Comparison of ENCODE assay signal across 21 mouse cellular contexts in genomic region chr12:73399426-73399825, GRCm38 (mm10).
DNase-seq lines count a peak whose midpoint lies in the region; ATAC-seq and TF ChIP-seq lines count a peak whose summit lies in the region.
"Had no signal": no experiment of that assay in that cellular context is flagged by ENCODE, and none has a peak within 500 bp of the region (broad histone marks: within the 10 kb centered on the region; RNA-seq: fewer than 3 reads in every experiment).

No protein-coding gene starts in this region.

- H3K9me3 ChIP-seq in heart, embryonic 10.5 days, result no peaks in the 10 kb centered on the region
- no peaks in the 10 kb centered on the region for H3K9me3 ChIP-seq in heart, postnatal 0 days (replicated peaks; ENCODE audit: control insufficient read depth, low read length)
- H3K9me3 ChIP-seq: embryonic facial prominence, embryonic 10.5 days; forebrain, embryonic 12.5 days; G1E had no signal

- no peak overlapping the region for H3K4me3 ChIP-seq in heart, embryonic 10.5 days
- H3K4me3 ChIP-seq in heart, postnatal 0 days (ENCODE audit: low read depth, low read length), result no peak overlapping the region
- H3K4me3 ChIP-seq: embryonic facial prominence, embryonic 10.5 days; forebrain, embryonic 12.5 days; megakaryocyte, embryonic 14.5 days had no signal

- H3K9ac ChIP-seq in heart, postnatal 0 days (replicated peaks; ENCODE audit: low read depth, low read length), result no peak overlapping the region
- H3K9ac ChIP-seq: forebrain, embryonic 12.5 days; liver, postnatal 0 days had no signal

- TF ChIP-seq CTCF in heart, postnatal 0 days (IDR thresholded peaks at IDR 0.05; ENCODE audit: low read depth), result no peak

- H3K27me3 ChIP-seq in heart, embryonic 10.5 days (ENCODE audit: insufficient read depth, poor library complexity, severe bottlenecking), result no peaks in the 10 kb centered on the region
- no peaks in the 10 kb centered on the region for H3K27me3 ChIP-seq in heart, postnatal 0 days (ENCODE audit: control insufficient read depth, insufficient read depth, low read length)
- H3K27me3 ChIP-seq: forebrain, embryonic 12.5 days had no signal

- peaks cover 42% of the 10 kb centered on the region for H3K4me1 ChIP-seq in heart, embryonic 10.5 days
- H3K4me1 ChIP-seq in heart, postnatal 0 days (ENCODE audit: control insufficient read depth, insufficient read depth), result peaks cover 25% of the 10 kb centered on the region
- H3K4me1 ChIP-seq: forebrain, embryonic 12.5 days had no signal

- no peak overlapping the region for H3K4me2 ChIP-seq in heart, postnatal 0 days (ENCODE audit: low read depth, low read length)
- H3K4me2 ChIP-seq: forebrain, embryonic 12.5 days had no signal

- WGBS in heart, embryonic 10.5 days, result 33% methylated on average over 4 of the region's 4 CpGs
- WGBS in heart, postnatal 0 days, result 27% methylated on average over 4 of the region's 4 CpGs

- H3K36me3 ChIP-seq in heart, embryonic 10.5 days, result no peaks in the 10 kb centered on the region
- no peaks in the 10 kb centered on the region for H3K36me3 ChIP-seq in heart, postnatal 0 days (replicated peaks; ENCODE audit: control insufficient read depth, insufficient read depth, low read length)
- H3K36me3 ChIP-seq: embryonic facial prominence, embryonic 10.5 days; forebrain, embryonic 12.5 days; G1E had no signal

- intact Hi-C loops in heart, postnatal 36 days (cut with DNase I), result no loop called here

- TF ChIP-seq EP300 in heart, postnatal 0 days (IDR thresholded peaks at IDR 0.05; ENCODE audit: low read depth), result no peak

- DNase-seq in cerebellum, adult 9-10 months, result no peak
- DNase-seq in heart, embryonic 10.5 days (ENCODE audit: low spot score), result peak; percentile 83
- no peak for DNase-seq in heart, postnatal 36 days
- DNase-seq in testis, postnatal 10 days (ENCODE audit: low spot score), result peak; percentile 33
- no peak for DNase-seq in testis, postnatal 14 days (ENCODE audit: low spot score)
- no peak for DNase-seq in heart, postnatal 0 days (ENCODE audit: low spot score)
- no peak for DNase-seq in ovary, adult 18-20 months (ENCODE audit: low spot score)
- DNase-seq: adrenal gland, postnatal 36 days; cerebellum, adult 18-20 months; kidney, adult 11 months; layer of hippocampus, postnatal 36 days; liver; liver, postnatal 0 days; lung, postnatal 14 days had no signal

- peak; percentile 51; the same call in 1 of the 2 replicates for ATAC-seq in cerebellum, adult (ENCODE audit: insufficient number of reproducible peaks, low FRiP score, low TSS enrichment)
- ATAC-seq in heart, postnatal 0 days (ENCODE audit: insufficient read depth, low read depth), result peak; percentile 37; the same call in 1 of the 2 replicates
- ATAC-seq: hindbrain, postnatal 0 days; liver, postnatal 0 days; midbrain, embryonic 16.5 days had no signal

- H3K27ac ChIP-seq in heart, embryonic 10.5 days, result peak overlapping the region; percentile 44
- 0 out of 2 replicates have a peak overlapping the region, but pooled peaks have one; percentile 5 for H3K27ac ChIP-seq in heart, postnatal 0 days (ENCODE audit: low read depth)
- H3K27ac ChIP-seq: forebrain, embryonic 12.5 days; hindbrain, postnatal 0 days had no signal

Comparison
In these comparisons a context has a peak if more than half of its experiments do, and no peak if none do; other contexts are left out.
1. DNase-seq: peak in heart, embryonic 10.5 days (single experiment) and testis, postnatal 10 days (single experiment); none in cerebellum, adult 9-10 months (single experiment), heart, postnatal 36 days (0 of 2), testis, postnatal 14 days (single experiment), heart, postnatal 0 days (single experiment) and ovary, adult 18-20 months (single experiment).